Mouse (Mus musculus) forebrain, embryonic 15.5 days (tissue): ENCODE data around the gene Ccdc155. TPM values are rescaled to one million over a fixed set of nuclear protein-coding genes. Genes with fewer than 3 reads are reported as not detected.

Experiments
- ATAC-seq: fragments of 200-750 bp; cut with Nextera tagmentation; replicated peaks from 2 replicates; pipeline ENCODE4 v1.8.0; 2017; ENCODE audit warnings: mild to moderate bottlenecking, moderate TSS enrichment, moderate library complexity
- H3K27ac ChIP-seq: fragments of 300-500 bp; sonication (generic); replicated peaks from 2 replicates; pipeline ENCODE4 v1.5.1; 2015; ENCODE audit warnings: mild to moderate bottlenecking, inconsistent platforms
- H3K27me3 ChIP-seq: fragments of 300-500 bp; sonication (generic); 2 replicates; pipeline ENCODE4 v1.6.1; 2015; ENCODE audit warnings: inconsistent platforms
- H3K36me3 ChIP-seq: fragments of 300-500 bp; sonication (generic); 2 replicates; pipeline ENCODE4 v1.6.1; 2015; ENCODE audit warnings: mild to moderate bottlenecking, inconsistent platforms
- H3K4me1 ChIP-seq: fragments of 300-500 bp; sonication (generic); 2 replicates; pipeline ENCODE4 v1.6.1; 2015; ENCODE audit warnings: inconsistent platforms
- H3K4me2 ChIP-seq: fragments of 300-500 bp; sonication (generic); replicated peaks from 2 replicates; pipeline ENCODE4 v1.6.1; 2015; ENCODE audit warnings: mild to moderate bottlenecking, inconsistent platforms
- H3K4me3 ChIP-seq: fragments of 300-500 bp; sonication (generic); 2 replicates; pipeline ENCODE4 v1.5.1; 2015; ENCODE audit warnings: mild to moderate bottlenecking, inconsistent platforms
- H3K9ac ChIP-seq: fragments of 300-500 bp; sonication (generic); replicated peaks from 2 replicates; pipeline ENCODE4 v1.6.1; 2015; ENCODE audit warnings: mild to moderate bottlenecking, inconsistent platforms
- H3K9me3 ChIP-seq: fragments of 300-500 bp; sonication (generic); 2 replicates; pipeline ENCODE4 v1.6.1; 2016; ENCODE audit warnings: inconsistent platforms
- WGBS: fragments of 180-500 bp; shearing (Covaris S2); methylation state at CpG from one replicate; pipeline ENCODE4 v1.1.7; 2015; ENCODE audit warnings: mixed read lengths; 5-methylcytosine and 5-hydroxymethylcytosine counted together
- polyA plus RNA-seq: library from polyadenylated mRNA; unstranded; fragments of >200 nt; fragmentation: Nextera tagmentation; extraction: Ambion mirVana; gene quantifications from 2 replicates; pipeline ENCODE4 v1.2.1, GENCODE M21; 2015

Ccdc155 gene
- polyA plus RNA-seq, 1 experiment from 2014 or later = 0.74 TPM

DNA sequence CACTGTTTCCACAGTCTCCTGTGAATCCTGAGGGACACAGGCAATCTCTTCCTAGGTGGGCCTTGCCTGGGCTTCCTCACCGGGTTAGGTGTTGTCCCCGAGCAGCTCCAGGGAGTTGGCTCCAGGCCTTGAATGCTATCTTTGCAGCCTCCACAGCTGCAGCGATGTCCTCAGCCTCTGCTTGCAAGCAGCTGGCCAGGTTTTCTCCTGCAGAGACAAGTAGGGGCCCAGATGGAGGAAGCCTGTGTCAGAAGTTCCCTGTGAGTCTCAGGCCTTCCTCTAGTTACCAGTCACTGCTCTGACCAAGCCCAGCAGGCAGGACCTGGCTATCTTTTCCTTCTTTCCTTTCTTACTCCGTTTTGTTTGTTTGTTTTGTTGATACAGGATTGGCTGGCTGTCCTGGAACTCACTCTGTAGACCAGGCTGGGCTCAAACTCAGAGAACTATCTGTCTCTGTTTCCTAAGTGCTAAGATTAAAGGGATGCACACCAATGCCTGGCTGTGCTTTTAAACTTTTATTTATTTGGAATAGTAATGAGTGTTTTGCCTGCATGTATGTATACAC lies 56.1 kb downstream of the Ccdc155 start:
- Histone ChIP-seq H3K4me1 (peaks cover 13% of the 10 kb centered on the region), H3K4me2 (no peak overlapping the region), H3K27me3 (no peaks in the 10 kb centered on the region), H3K36me3 (no peaks in the 10 kb centered on the region; the same call in 1 of the 2 replicates), H3K27ac (no peak overlapping the region), H3K9me3 (no peaks in the 10 kb centered on the region), H3K9ac (no peak overlapping the region), H3K4me3 (no peak overlapping the region)
- WGBS = 67% methylated on average over 4 of the region's 4 CpGs
- ATAC-seq = no peak

DNA sequence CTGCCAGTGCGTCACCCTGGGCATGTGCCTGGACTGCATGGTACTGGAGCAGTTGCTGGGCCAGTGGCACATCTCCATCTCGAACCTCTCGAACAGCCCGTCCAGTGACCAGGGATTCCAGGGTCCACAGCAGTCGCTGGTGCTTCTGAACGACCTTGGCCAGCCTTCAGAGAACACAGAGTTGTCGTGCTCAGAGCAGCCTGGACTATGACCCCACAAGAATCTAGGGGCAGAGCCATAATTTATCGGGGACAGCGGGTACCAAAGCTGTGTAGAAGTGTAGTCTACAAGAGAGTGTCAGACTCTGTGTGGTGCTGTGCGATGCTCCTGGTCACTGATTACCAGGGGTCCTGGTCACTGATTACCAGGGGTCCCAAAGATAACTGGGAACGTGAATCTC lies 56.8 kb downstream of the Ccdc155 start:
- Histone ChIP-seq H3K9ac (no peak overlapping the region), H3K4me3 (no peak overlapping the region), H3K27ac (no peak overlapping the region), H3K27me3 (no peaks in the 10 kb centered on the region), H3K9me3 (no peaks in the 10 kb centered on the region), H3K36me3 (no peaks in the 10 kb centered on the region; the same call in 1 of the 2 replicates), H3K4me2 (no peak overlapping the region), H3K4me1 (peaks cover 9% of the 10 kb centered on the region)
- no peak for ATAC-seq
- 93% methylated on average over 11 of the region's 11 CpGs for WGBS

DNA sequence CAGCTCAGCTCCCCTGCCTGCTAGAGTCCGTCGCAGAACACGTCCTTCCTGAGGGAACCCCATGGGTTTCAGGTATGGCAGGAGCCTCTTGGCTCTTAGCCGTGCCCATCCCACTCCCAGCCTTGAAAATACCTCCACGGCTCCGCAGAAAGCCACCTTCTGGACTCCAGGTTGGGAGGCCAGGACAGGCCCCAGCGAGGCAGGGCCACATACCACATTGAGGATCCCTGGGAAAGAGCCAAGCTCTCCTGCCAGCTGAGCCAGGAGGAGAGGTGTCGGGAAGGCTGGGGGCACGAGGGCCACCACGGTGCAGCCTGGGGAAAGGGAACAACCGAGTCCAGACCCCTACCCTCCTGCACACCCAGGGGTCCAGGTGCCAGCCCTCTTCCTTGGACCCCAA lies 57.4 kb downstream of the Ccdc155 start:
- Histone ChIP-seq H3K27ac (no peak overlapping the region), H3K9me3 (no peaks in the 10 kb centered on the region), H3K4me3 (no peak overlapping the region), H3K4me2 (no peak overlapping the region), H3K27me3 (no peaks in the 10 kb centered on the region), H3K36me3 (no peaks in the 10 kb centered on the region; the same call in 1 of the 2 replicates), H3K4me1 (peaks cover 9% of the 10 kb centered on the region), H3K9ac (no peak overlapping the region)
- WGBS = 90% methylated on average over 11 of the region's 11 CpGs
- no peak for ATAC-seq

- no peaks in the 10 kb centered on the region for H3K4me1 ChIP-seq
- ATAC-seq = no peak
- no peak overlapping the region for H3K4me2 ChIP-seq
- no peak overlapping the region for H3K27ac ChIP-seq
- no peaks in the 10 kb centered on the region for H3K9me3 ChIP-seq
- no peak overlapping the region for H3K9ac ChIP-seq
- WGBS = 92% methylated on average over 8 of the region's 8 CpGs
- H3K27me3 ChIP-seq = no peaks in the 10 kb centered on the region
- H3K4me3 ChIP-seq = no peak overlapping the region
- no peaks in the 10 kb centered on the region; the same call in 1 of the 2 replicates for H3K36me3 ChIP-seq
Measured at GRCm38 (mm10) chr7:45145460-45145859, 59.2 kb downstream of the Ccdc155 start.

- H3K9me3 ChIP-seq = no peaks in the 10 kb centered on the region
- H3K4me3 ChIP-seq = no peak overlapping the region
- no peaks in the 10 kb centered on the region for H3K4me1 ChIP-seq
- 91% methylated on average over 13 of the region's 13 CpGs for WGBS
- no peak for ATAC-seq
- H3K9ac ChIP-seq = no peak overlapping the region
- no peak overlapping the region for H3K27ac ChIP-seq
- no peaks in the 10 kb centered on the region; the same call in 1 of the 2 replicates for H3K36me3 ChIP-seq
- H3K4me2 ChIP-seq = no peak overlapping the region
- no peaks in the 10 kb centered on the region for H3K27me3 ChIP-seq
Measured at GRCm38 (mm10) chr7:45144368-45145174, 60.1 kb downstream of the Ccdc155 start.

DNA sequence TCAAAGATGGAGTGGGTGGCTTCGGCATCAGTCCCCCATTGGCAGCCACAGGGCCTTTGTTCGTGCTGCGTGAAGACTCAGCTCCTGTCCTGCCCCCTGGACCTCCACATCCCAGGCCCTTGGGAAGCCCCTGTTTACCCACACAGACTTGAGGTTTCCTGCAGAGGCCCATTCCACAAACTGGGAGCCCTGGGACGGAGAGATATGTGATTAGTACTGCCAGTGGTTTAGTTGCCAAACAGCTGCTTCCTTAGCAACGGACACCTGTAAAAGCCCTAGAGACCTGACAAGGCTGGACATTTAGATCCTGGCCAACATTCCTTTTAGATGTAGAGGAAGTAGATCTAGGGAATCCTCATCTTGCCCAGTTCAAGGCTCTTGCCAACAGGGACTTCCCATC lies 62.8 kb downstream of the Ccdc155 start:
- 94% methylated on average over 5 of the region's 5 CpGs for WGBS
- no peak for ATAC-seq
- H3K27ac ChIP-seq = no peak overlapping the region

GRCm38 (mm10) chr7:45141319-45141718 lies 63.4 kb downstream of the Ccdc155 start:
- 92% methylated on average over 3 of the region's 3 CpGs for WGBS
- no peaks in the 10 kb centered on the region; the same call in 1 of the 2 replicates for H3K36me3 ChIP-seq
- no peak for ATAC-seq

More for the DNA sequence above, 62.8 kb downstream of the Ccdc155 start:
- Histone ChIP-seq H3K27me3 (no peaks in the 10 kb centered on the region), H3K4me3 (no peak overlapping the region), H3K4me1 (no peaks in the 10 kb centered on the region), H3K4me2 (no peak overlapping the region), H3K9ac (no peak overlapping the region), H3K36me3 (no peaks in the 10 kb centered on the region; the same call in 1 of the 2 replicates), H3K9me3 (no peaks in the 10 kb centered on the region)

DNA sequence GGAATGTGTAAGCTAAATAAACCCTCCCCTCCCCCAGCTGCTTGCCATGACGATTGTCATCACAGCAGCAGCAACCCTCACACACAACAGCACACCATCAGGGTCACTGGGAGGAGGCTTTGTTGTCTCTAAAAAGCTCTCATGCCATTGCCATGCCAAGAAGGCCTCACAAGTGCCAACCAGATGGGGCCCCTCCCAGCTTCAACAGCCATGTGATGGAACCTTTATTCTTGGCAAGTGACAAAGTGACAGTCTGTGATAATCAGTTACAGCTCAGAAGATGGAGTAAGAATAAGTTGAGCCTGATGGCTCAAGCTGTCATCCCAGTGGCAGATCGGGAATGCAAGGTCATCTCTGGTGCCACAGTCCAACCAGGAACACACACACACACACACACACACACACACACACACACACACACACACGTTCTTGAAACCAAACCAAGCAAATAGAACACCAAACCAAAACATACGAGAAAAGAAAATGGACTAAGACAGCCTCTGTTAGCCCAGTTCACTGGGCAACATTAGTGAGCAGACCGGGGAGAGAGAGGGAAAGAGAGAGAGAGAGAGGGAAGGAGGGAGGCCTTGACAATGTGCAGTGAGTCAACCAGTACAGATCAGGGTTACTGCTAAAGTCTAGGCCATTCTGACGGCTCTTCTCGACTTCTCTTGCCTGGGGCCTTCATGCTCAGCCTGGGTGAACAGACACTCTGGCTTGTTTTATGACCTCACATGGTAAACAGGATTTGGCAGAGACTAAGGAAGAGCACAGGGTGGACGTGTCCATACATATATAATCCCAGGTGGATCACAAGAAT lies 64.6 kb downstream of the Ccdc155 start:
- no peak overlapping the region for H3K27ac ChIP-seq
- no peaks in the 10 kb centered on the region; the same call in 1 of the 2 replicates for H3K27me3 ChIP-seq
- H3K36me3 ChIP-seq = no peaks in the 10 kb centered on the region; the same call in 1 of the 2 replicates
- no peak overlapping the region for H3K4me3 ChIP-seq
- H3K4me1 ChIP-seq = peaks cover 10% of the 10 kb centered on the region
- no peaks in the 10 kb centered on the region for H3K9me3 ChIP-seq
- 78% methylated on average over 8 of the region's 8 CpGs for WGBS
- H3K4me2 ChIP-seq = no peak overlapping the region
- no peak for ATAC-seq
- no peak overlapping the region for H3K9ac ChIP-seq

More at GRCm38 (mm10) chr7:45141319-45141718, 63.4 kb downstream of the Ccdc155 start:
- peaks cover 2% of the 10 kb centered on the region; the same call in 1 of the 2 replicates for H3K4me1 ChIP-seq
- no peak overlapping the region for H3K4me2 ChIP-seq
- H3K9me3 ChIP-seq = no peaks in the 10 kb centered on the region
- no peak overlapping the region for H3K9ac ChIP-seq
- H3K4me3 ChIP-seq = no peak overlapping the region
- H3K27me3 ChIP-seq = no peaks in the 10 kb centered on the region
- H3K27ac ChIP-seq = no peak overlapping the region

DNA sequence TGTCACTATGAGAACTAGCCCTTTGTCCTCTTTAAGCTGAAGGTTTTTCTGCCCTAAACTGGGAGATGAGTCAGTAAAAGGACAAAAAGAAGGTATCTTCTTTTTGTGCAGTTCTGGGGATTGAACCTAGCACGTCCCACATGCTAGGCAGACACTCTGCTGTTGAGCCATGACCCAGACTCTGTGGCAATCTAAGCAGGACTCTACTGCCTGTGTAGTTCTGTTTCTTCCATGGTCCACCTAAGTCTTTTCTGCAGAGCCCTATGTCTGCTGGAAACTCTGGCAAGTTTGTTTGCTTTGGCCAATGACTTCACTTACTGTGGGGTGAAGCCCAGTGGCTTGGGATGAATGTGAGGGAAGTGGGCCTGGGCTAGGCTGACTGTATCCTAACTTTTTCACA lies 66.3 kb downstream of the Ccdc155 start:
- 79% methylated on average over 1 of the region's 1 CpGs for WGBS

DNA sequence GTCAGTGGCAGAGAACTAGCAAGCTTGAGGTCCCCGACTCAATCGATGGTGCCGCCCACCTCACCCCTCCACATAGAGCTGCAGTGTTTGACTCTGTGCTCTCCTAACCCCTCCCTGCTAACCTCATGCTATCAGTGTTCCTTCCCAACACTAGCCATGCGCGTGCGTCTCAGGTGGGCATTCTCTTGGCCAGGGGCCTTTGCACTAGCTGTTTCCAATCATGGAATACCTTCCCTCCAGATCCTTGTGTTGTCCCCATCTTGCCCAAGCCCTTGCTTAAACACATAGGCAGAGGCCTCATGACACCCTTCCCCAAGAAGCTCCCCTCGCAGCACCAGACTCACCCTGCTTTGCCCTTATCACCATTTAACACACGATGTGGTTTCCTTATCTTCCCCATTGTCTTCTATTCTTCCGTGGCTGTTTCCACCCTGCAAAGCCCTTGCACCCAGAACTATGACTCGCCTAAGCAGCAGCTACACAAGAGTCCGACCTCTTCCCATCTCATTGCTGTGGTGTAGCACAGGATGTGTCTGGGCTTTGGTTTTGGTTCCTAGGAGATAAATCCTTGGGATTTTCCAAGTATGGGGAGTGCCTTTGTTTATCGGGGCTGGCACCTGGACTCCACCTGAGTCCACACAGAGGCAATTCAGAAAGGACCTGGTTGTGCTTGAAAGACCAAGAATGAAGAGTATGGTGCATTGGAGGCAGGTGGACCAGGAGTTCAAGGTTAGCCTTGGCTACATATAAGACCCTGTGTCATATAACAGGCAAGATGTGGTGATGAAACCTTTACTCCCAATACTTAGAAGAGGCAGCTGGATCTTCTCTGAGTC lies 67.3 kb downstream of the Ccdc155 start:
- Histone ChIP-seq H3K4me3 (no peak overlapping the region), H3K9ac (no peak overlapping the region), H3K36me3 (no peaks in the 10 kb centered on the region), H3K27me3 (no peaks in the 10 kb centered on the region; the same call in 1 of the 2 replicates), H3K27ac (no peak overlapping the region), H3K4me1 (peaks cover 10% of the 10 kb centered on the region), H3K4me2 (no peak overlapping the region), H3K9me3 (no peaks in the 10 kb centered on the region)
- ATAC-seq = no peak
- WGBS = 85% methylated on average over 12 of the region's 12 CpGs

More for the DNA sequence above, 66.3 kb downstream of the Ccdc155 start:
- Histone ChIP-seq H3K27ac (no peak overlapping the region), H3K36me3 (no peaks in the 10 kb centered on the region), H3K4me1 (peaks cover 10% of the 10 kb centered on the region), H3K27me3 (no peaks in the 10 kb centered on the region; the same call in 1 of the 2 replicates), H3K9ac (no peak overlapping the region), H3K9me3 (no peaks in the 10 kb centered on the region), H3K4me3 (no peak overlapping the region), H3K4me2 (no peak overlapping the region)
- ATAC-seq = no peak

- no peaks in the 10 kb centered on the region for H3K9me3 ChIP-seq
- H3K4me2 ChIP-seq = peak within 1 kb of the TSS; percentile 79
- no peak within 1 kb of the TSS for H3K27ac ChIP-seq
- 2% methylated on average over 29 of the region's 29 CpGs for WGBS
- H3K27me3 ChIP-seq = no peaks in the 10 kb centered on the region; the same call in 1 of the 2 replicates
- H3K4me3 ChIP-seq = peak within 1 kb of the TSS; percentile 46
- H3K36me3 ChIP-seq = no peaks in the 10 kb centered on the region
- H3K4me1 ChIP-seq = peaks cover 10% of the 10 kb centered on the region
- peak within 1 kb of the TSS; percentile 55 for H3K9ac ChIP-seq
- peak; percentile 88 for ATAC-seq
Measured at GRCm38 (mm10) chr7:45135993-45136567, 68.6 kb downstream of the Ccdc155 start, which contains the start of the genes Gm45713 and Flt3l. TSS of gene Gm45713 (minus strand) at chr7:45136231. TSS of gene Flt3l (minus strand) at chr7:45136432.
